ENCODE assay signal across 8 mouse cellular contexts in the genomic region with DNA sequence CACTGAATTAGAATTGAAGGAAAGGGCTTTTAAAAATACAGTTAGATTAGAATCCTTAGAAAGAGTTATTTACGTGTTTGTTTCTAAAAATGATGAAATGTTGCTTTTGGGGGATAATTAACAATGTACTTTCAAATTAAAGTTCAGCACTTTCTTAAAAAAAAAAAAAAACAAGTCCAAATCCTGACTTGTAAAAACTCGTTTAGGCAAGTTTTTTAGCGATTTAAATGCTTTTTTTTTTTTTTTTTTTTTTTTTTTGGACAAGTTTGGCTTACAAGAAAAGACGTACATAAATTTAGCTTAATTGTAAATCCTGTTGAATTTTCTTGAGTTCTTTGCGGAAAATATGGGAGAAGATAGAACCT. TPM values are rescaled to one million over a fixed set of nuclear protein-coding genes. Genes with fewer than 3 reads are reported as not detected.
A peak's percentile ranks its signal among the peaks of the same experiment; 100 is the strongest.
DNase-seq lines count a peak whose midpoint lies in the region; ATAC-seq and TF ChIP-seq lines count a peak whose summit lies in the region.

No protein-coding gene starts in this region.

- no peaks in the 10 kb centered on the region for H3K27me3 ChIP-seq in embryonic facial prominence, embryonic 13.5 days
- no peaks in the 10 kb centered on the region for H3K27me3 ChIP-seq in intestine, embryonic 14.5 days (replicated peaks; ENCODE audit: control insufficient read depth, insufficient read depth, low read length)
- no peaks in the 10 kb centered on the region for H3K27me3 ChIP-seq in midbrain, embryonic 16.5 days (ENCODE audit: control insufficient read depth, insufficient read depth, low read depth, low read length)

- no peak for ATAC-seq in embryonic facial prominence, embryonic 13.5 days (ENCODE audit: insufficient number of reproducible peaks, insufficient read depth, low FRiP score, low TSS enrichment, low read depth)
- no peak for ATAC-seq in intestine, embryonic 14.5 days (replicated peaks; ENCODE audit: low FRiP score, low TSS enrichment, low read depth)
- no peak for ATAC-seq in midbrain, embryonic 16.5 days

- H3K36me3 ChIP-seq in embryonic facial prominence, embryonic 13.5 days, result peaks cover 2% of the 10 kb centered on the region
- H3K36me3 ChIP-seq in intestine, embryonic 14.5 days (ENCODE audit: control insufficient read depth, insufficient read depth, low read length), result peaks cover 16% of the 10 kb centered on the region
- no peaks in the 10 kb centered on the region for H3K36me3 ChIP-seq in midbrain, embryonic 16.5 days (ENCODE audit: control insufficient read depth, insufficient read depth, low read length)

- 0 out of 2 replicates have a peak overlapping the region, but pooled peaks have one; percentile 94 for H3K9ac ChIP-seq in embryonic facial prominence, embryonic 13.5 days
- peak overlapping the region; percentile 91 for H3K9ac ChIP-seq in intestine, embryonic 14.5 days (ENCODE audit: low read length)
- H3K9ac ChIP-seq in midbrain, embryonic 16.5 days (ENCODE audit: low read depth, low read length), result no peak overlapping the region

- peak overlapping the region; percentile 100; the same call in 1 of the 2 replicates for H3K27ac ChIP-seq in layer of hippocampus, adult 2 months
- peak overlapping the region; percentile 99; the same call in 1 of the 2 replicates for H3K27ac ChIP-seq in embryonic facial prominence, embryonic 13.5 days
- peak overlapping the region; percentile 99; the same call in 1 of the 2 replicates for H3K27ac ChIP-seq in intestine, embryonic 14.5 days (ENCODE audit: low read depth)
- no peak overlapping the region for H3K27ac ChIP-seq in midbrain, embryonic 16.5 days (ENCODE audit: low read length)

- H3K4me3 ChIP-seq in layer of hippocampus, adult 2 months, result peak overlapping the region; percentile 92
- peak overlapping the region; percentile 70 for H3K4me3 ChIP-seq in embryonic facial prominence, embryonic 13.5 days
- peak overlapping the region; percentile 64 for H3K4me3 ChIP-seq in intestine, embryonic 14.5 days (ENCODE audit: low read depth, low read length)
- peak overlapping the region; percentile 54 for H3K4me3 ChIP-seq in midbrain, embryonic 16.5 days (ENCODE audit: low read depth, low read length)

- peaks cover 17% of the 10 kb centered on the region for H3K4me1 ChIP-seq in embryonic facial prominence, embryonic 13.5 days
- H3K4me1 ChIP-seq in intestine, embryonic 14.5 days (replicated peaks; ENCODE audit: control insufficient read depth, insufficient read depth, low read length), result peaks cover 4% of the 10 kb centered on the region; the same call in 1 of the 2 replicates
- peaks cover 19% of the 10 kb centered on the region for H3K4me1 ChIP-seq in midbrain, embryonic 16.5 days (ENCODE audit: control insufficient read depth, insufficient read depth, low read length)

- no peaks in the 10 kb centered on the region for H3K9me3 ChIP-seq in embryonic facial prominence, embryonic 13.5 days
- no peaks in the 10 kb centered on the region for H3K9me3 ChIP-seq in intestine, embryonic 14.5 days (ENCODE audit: control insufficient read depth, low read length)
- no peaks in the 10 kb centered on the region for H3K9me3 ChIP-seq in midbrain, embryonic 16.5 days (replicated peaks; ENCODE audit: control insufficient read depth, low read length, poor library complexity, severe bottlenecking)

- no peak for TF ChIP-seq CTCF in layer of hippocampus, adult 2 months (conservative IDR thresholded peaks at IDR 0.05)

- WGBS in embryonic facial prominence, embryonic 13.5 days, result 25% methylated on average over 5 of the region's 5 CpGs
- 18% methylated on average over 5 of the region's 5 CpGs for WGBS in intestine, embryonic 14.5 days
- 22% methylated on average over 5 of the region's 5 CpGs for WGBS in midbrain, embryonic 16.5 days

- peak overlapping the region; percentile 54 for H3K4me2 ChIP-seq in embryonic facial prominence, embryonic 13.5 days
- H3K4me2 ChIP-seq in intestine, embryonic 14.5 days (ENCODE audit: low read length), result peak overlapping the region; percentile 55
- H3K4me2 ChIP-seq in midbrain, embryonic 16.5 days (ENCODE audit: low read length), result peak overlapping the region; percentile 64

- DNase-seq in layer of hippocampus, adult 2 months (ENCODE audit: low spot score in 2 of 2), result no peak
- no peak for DNase-seq in layer of hippocampus, adult 11-12 months (ENCODE audit: low spot score)
- no peak for DNase-seq in intestine, embryonic 14.5 days (ENCODE audit: low spot score)
- no peak for DNase-seq in right cerebral cortex, adult 2 months (ENCODE audit: low spot score in 2 of 2)
- DNase-seq in urinary bladder, postnatal 10 days (ENCODE audit: low spot score), result no peak
- no peak for DNase-seq in cerebellum, adult 9-10 months

RNA-seq across cellular contexts. Expression of a gene that starts 1.5 kb away (rescaled TPM):
- total RNA-seq in layer of hippocampus, adult 2 months (2021), result 100 to 1,000 TPM; 196 to 219 TPM
- polyA plus RNA-seq in embryonic facial prominence, embryonic 13.5 days (2015; fragmentation: Nextera tagmentation; extraction: Ambion mirVana), result 59.2 and 68.8 TPM in 2 replicates
- 47.1 and 52.3 TPM in 2 replicates for polyA plus RNA-seq in intestine, embryonic 14.5 days (2014; fragmentation: Nextera tagmentation; extraction: Ambion mirVana)
- 35.8 and 40.7 TPM in 2 replicates for polyA plus RNA-seq in midbrain, embryonic 16.5 days (2015; fragmentation: Nextera tagmentation; extraction: Ambion mirVana)

RNA-seq across cellular contexts. Expression of a gene that starts 19.3 kb away (rescaled TPM):
- 10 to 100 TPM; 58.3 to 62.0 TPM for total RNA-seq in layer of hippocampus, adult 2 months (2021)
- polyA plus RNA-seq in embryonic facial prominence, embryonic 13.5 days (2015; fragmentation: Nextera tagmentation; extraction: Ambion mirVana), result 80.4 and 83.4 TPM in 2 replicates
- polyA plus RNA-seq in intestine, embryonic 14.5 days (2014; fragmentation: Nextera tagmentation; extraction: Ambion mirVana), result 156 and 164 TPM in 2 replicates
- 201 and 204 TPM in 2 replicates for polyA plus RNA-seq in midbrain, embryonic 16.5 days (2015; fragmentation: Nextera tagmentation; extraction: Ambion mirVana)
